Comparison of ENCODE assay signal across 21 mouse cellular contexts in the genomic region with DNA sequence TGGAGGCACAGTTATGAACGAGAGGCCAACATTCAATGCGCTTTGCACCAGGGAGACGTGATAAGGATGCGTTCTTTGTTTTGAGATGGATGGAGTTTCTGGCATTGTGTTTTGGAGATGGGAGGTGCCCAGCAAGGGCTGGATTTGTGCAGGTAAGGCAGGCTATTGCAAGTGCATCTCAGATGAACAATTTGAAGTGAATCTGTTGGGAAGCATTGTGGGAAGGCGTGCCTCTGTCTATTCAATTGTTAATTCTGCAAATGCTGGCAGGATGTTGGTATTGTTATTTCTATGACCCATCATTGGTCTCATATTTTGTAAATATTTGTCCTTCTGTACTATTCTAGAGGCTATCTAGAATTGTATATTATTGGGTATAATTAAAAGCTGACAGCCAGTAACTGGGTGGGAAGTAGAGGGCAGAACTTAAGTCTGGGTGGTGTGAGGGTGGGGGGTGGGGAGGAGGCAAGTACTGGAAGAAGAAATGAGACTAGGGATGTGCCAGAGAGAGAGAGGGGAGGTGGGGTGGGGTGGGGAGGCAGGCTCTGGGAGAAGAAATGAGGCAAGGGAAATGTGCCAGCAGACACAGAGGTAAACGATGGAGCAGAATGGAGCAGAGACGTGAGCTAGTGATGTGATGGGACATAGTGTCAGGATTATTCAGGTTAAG.
A peak's percentile ranks its signal among the peaks of the same experiment; 100 is the strongest.
DNase-seq lines count a peak whose midpoint lies in the region; ATAC-seq and TF ChIP-seq lines count a peak whose summit lies in the region.
"Had no signal": no experiment of that assay in that cellular context is flagged by ENCODE, and none has a peak within 500 bp of the region (broad histone marks: within the 10 kb centered on the region; RNA-seq: fewer than 3 reads in every experiment).

No protein-coding gene starts in this region.

- H3K36me3 ChIP-seq in ES-Bruce4 (ENCODE audit: control insufficient read depth, insufficient read depth, low read length, poor library complexity, severe bottlenecking): no peaks in the 10 kb centered on the region
- H3K36me3 ChIP-seq in forebrain, embryonic 16.5 days (ENCODE audit: control insufficient read depth, insufficient read depth): no peaks in the 10 kb centered on the region; the same call in 1 of the 2 replicates
- H3K36me3 ChIP-seq in liver, embryonic 12.5 days: no peaks in the 10 kb centered on the region
- H3K36me3 ChIP-seq: embryonic facial prominence, embryonic 10.5 days; embryonic facial prominence, embryonic 12.5 days; forebrain, embryonic 15.5 days; G1E had no signal

- no peak overlapping the region for H3K4me2 ChIP-seq in forebrain, embryonic 16.5 days (ENCODE audit: low read length)
- no peak overlapping the region for H3K4me2 ChIP-seq in liver, embryonic 12.5 days
- H3K4me2 ChIP-seq: embryonic facial prominence, embryonic 12.5 days; forebrain, embryonic 13.5 days; forebrain, embryonic 15.5 days had no signal

- 0 out of 2 replicates have a peak, but pooled peaks have one; percentile 38 for TF ChIP-seq EP300 in ES-Bruce4 (IDR thresholded peaks at IDR 0.05; ENCODE audit: insufficient read depth, low read depth, low read length)

- no peaks in the 10 kb centered on the region for H3K27me3 ChIP-seq in ES-Bruce4 (ENCODE audit: control insufficient read depth, insufficient read depth, low read length, poor library complexity, severe bottlenecking)
- H3K27me3 ChIP-seq in forebrain, embryonic 16.5 days (replicated peaks; ENCODE audit: control insufficient read depth, insufficient read depth, low read length): no peaks in the 10 kb centered on the region
- H3K27me3 ChIP-seq in liver, embryonic 12.5 days (replicated peaks): no peaks in the 10 kb centered on the region
- H3K27me3 ChIP-seq: embryonic facial prominence, embryonic 12.5 days; forebrain, embryonic 13.5 days; forebrain, embryonic 15.5 days; Patski had no signal

- TF ChIP-seq CTCF in ES-Bruce4 (IDR thresholded peaks at IDR 0.05; ENCODE audit: low read depth, low read length): no peak

- no peak for ATAC-seq in forebrain, embryonic 16.5 days
- no peak for ATAC-seq in liver, embryonic 12.5 days
- ATAC-seq: activated CD4-positive, CD25-positive, alpha-beta regulatory T cell, adult 4 months; forebrain, embryonic 13.5 days; forebrain, embryonic 15.5 days; Patski had no signal

- TF ChIP-seq POLR2A in ES-Bruce4 (IDR thresholded peaks at IDR 0.05; ENCODE audit: insufficient read depth, low read length): no peak

- H3K9me3 ChIP-seq in ES-Bruce4 (replicated peaks; ENCODE audit: control insufficient read depth, insufficient read depth, low read length, poor library complexity, severe bottlenecking): peaks cover 8% of the 10 kb centered on the region; the same call in 1 of the 2 replicates
- no peaks in the 10 kb centered on the region; the same call in 1 of the 2 replicates for H3K9me3 ChIP-seq in forebrain, embryonic 16.5 days (ENCODE audit: control insufficient read depth, low read length)
- H3K9me3 ChIP-seq in liver, embryonic 12.5 days (replicated peaks): no peaks in the 10 kb centered on the region
- H3K9me3 ChIP-seq: embryonic facial prominence, embryonic 10.5 days; embryonic facial prominence, embryonic 12.5 days; forebrain, embryonic 13.5 days; forebrain, embryonic 15.5 days had no signal

- 83% methylated on average over 7 of the region's 7 CpGs for WGBS in forebrain, embryonic 16.5 days
- 74% methylated on average over 7 of the region's 7 CpGs for WGBS in liver, embryonic 12.5 days (ENCODE audit: insufficient replicate concordance)

- DNase-seq in ES-CJ7 (ENCODE audit: low read depth, low spot score): peak; percentile 78
- DNase-seq in R1 (ENCODE audit: low read depth, low spot score): peak; percentile 67
- no peak for DNase-seq in left cerebral cortex, adult 11 months (ENCODE audit: low spot score)
- DNase-seq: adrenal gland, adult 8-10 months; adrenal gland, postnatal 14 days; adrenal gland, postnatal 36 days; cerebellum, adult 11-12 months; cerebellum, adult 2 months; cerebellum, adult 9-10 months; cerebellum, postnatal 10 days; cerebellum, postnatal 25 days had no signal

- H3K9ac ChIP-seq in ES-Bruce4 (ENCODE audit: low read depth, poor library complexity, severe bottlenecking): no peak overlapping the region
- no peak overlapping the region for H3K9ac ChIP-seq in forebrain, embryonic 16.5 days (replicated peaks; ENCODE audit: low read depth, low read length)
- no peak overlapping the region for H3K9ac ChIP-seq in liver, embryonic 12.5 days
- H3K9ac ChIP-seq: embryonic facial prominence, embryonic 12.5 days; forebrain, embryonic 13.5 days; forebrain, embryonic 15.5 days had no signal

- H3K4me1 ChIP-seq in ES-Bruce4 (ENCODE audit: control insufficient read depth, insufficient read depth, low read length): no peaks in the 10 kb centered on the region
- H3K4me1 ChIP-seq in forebrain, embryonic 16.5 days (replicated peaks; ENCODE audit: control insufficient read depth, insufficient read depth, low read length): no peaks in the 10 kb centered on the region
- H3K4me1 ChIP-seq in liver, embryonic 12.5 days: no peaks in the 10 kb centered on the region
- H3K4me1 ChIP-seq: embryonic facial prominence, embryonic 10.5 days; embryonic facial prominence, embryonic 12.5 days; forebrain, embryonic 13.5 days; forebrain, embryonic 15.5 days had no signal

- H3K27ac ChIP-seq in ES-Bruce4 (ENCODE audit: insufficient read depth, low read length): 0 out of 2 replicates have a peak overlapping the region, but pooled peaks have one; percentile 12
- H3K27ac ChIP-seq in forebrain, embryonic 16.5 days (ENCODE audit: low read length): no peak overlapping the region
- no peak overlapping the region for H3K27ac ChIP-seq in liver, embryonic 12.5 days
- H3K27ac ChIP-seq: embryonic facial prominence, embryonic 10.5 days; embryonic facial prominence, embryonic 12.5 days; forebrain, embryonic 13.5 days; forebrain, embryonic 15.5 days had no signal

- H3K4me3 ChIP-seq in ES-Bruce4 (ENCODE audit: low read depth, low read length): no peak overlapping the region
- no peak overlapping the region for H3K4me3 ChIP-seq in forebrain, embryonic 16.5 days (replicated peaks; ENCODE audit: low read length)
- no peak overlapping the region for H3K4me3 ChIP-seq in liver, embryonic 12.5 days
- H3K4me3 ChIP-seq: embryonic facial prominence, embryonic 10.5 days; embryonic facial prominence, embryonic 12.5 days; forebrain, embryonic 13.5 days; forebrain, embryonic 15.5 days had no signal
